Mouse (Mus musculus): Measurements from ENCODE around the gene Gm21992. TPM values are rescaled to one million over a fixed set of nuclear protein-coding genes. Genes with fewer than 3 reads are reported as not detected.
A peak's percentile ranks its signal among the peaks of the same experiment; 100 is the strongest.

Gm21992 gene
- 12.9 and 27.2 TPM in 2 replicates for polyA plus RNA-seq (2014; fragmentation: Nextera tagmentation; extraction: Ambion mirVana)

- Histone ChIP-seq H3K27me3 (ENCODE audit: control insufficient read depth, insufficient read depth, low read length) (no peaks in the 10 kb centered on the region), H3K4me3 (ENCODE audit: low read depth, low read length) (peak within 1 kb of the TSS; percentile 90), H3K36me3 (ENCODE audit: control insufficient read depth, insufficient read depth, low read length) (no peaks in the 10 kb centered on the region), H3K4me2 (peak within 1 kb of the TSS; percentile 84), H3K4me1 (ENCODE audit: control insufficient read depth, insufficient read depth, low read length) (peaks cover 17% of the 10 kb centered on the region), H3K9ac (ENCODE audit: low read length) (peak within 1 kb of the TSS; percentile 86), H3K9me3 (ENCODE audit: control insufficient read depth, low read length) (no peaks in the 10 kb centered on the region), H3K27ac (ENCODE audit: low read depth, low read length) (peak within 1 kb of the TSS; percentile 83)
- DNase-seq (ENCODE audit: low spot score, missing footprints) (peak; percentile 99), ATAC-seq (ENCODE audit: low FRiP score) (peak; percentile 98)
- under 1% methylated on average over 83 of the region's 83 CpGs for WGBS
Observed at GRCm38 (mm10) chr19:4811063-4811908, at the start of gene Gm21992, which contains the start of gene Rbm14. TSS of gene Gm21992 (minus strand) at chr19:4811612. TSS of gene Rbm14 (minus strand) at chr19:4811634.

GRCm38 (mm10) chr19:4859081-4859480 lies 47.7 kb upstream of the Gm21992 start:
- ATAC-seq (ENCODE audit: low FRiP score) (no peak), DNase-seq (ENCODE audit: low spot score, missing footprints) (peak; percentile 78)
- 82% methylated on average over 6 of the region's 6 CpGs for WGBS
- Histone ChIP-seq H3K9me3 (ENCODE audit: control insufficient read depth, low read length) (no peaks in the 10 kb centered on the region), H3K4me3 (ENCODE audit: low read depth, low read length) (no peak overlapping the region), H3K27me3 (ENCODE audit: control insufficient read depth, insufficient read depth, low read length) (no peaks in the 10 kb centered on the region), H3K9ac (ENCODE audit: low read length) (no peak overlapping the region), H3K4me1 (ENCODE audit: control insufficient read depth, insufficient read depth, low read length) (peaks cover 6% of the 10 kb centered on the region; the same call in 1 of the 2 replicates), H3K27ac (ENCODE audit: low read depth, low read length) (no peak overlapping the region), H3K36me3 (ENCODE audit: control insufficient read depth, insufficient read depth, low read length) (peaks cover 2% of the 10 kb centered on the region; the same call in 1 of the 2 replicates), H3K4me2 (no peak overlapping the region)

- WGBS, result 42% methylated on average over 4 of the region's 4 CpGs
- peak overlapping the region; percentile 96 for H3K4me2 ChIP-seq
- H3K27me3 ChIP-seq (ENCODE audit: control insufficient read depth, insufficient read depth, low read length), result no peaks in the 10 kb centered on the region
- H3K36me3 ChIP-seq (ENCODE audit: control insufficient read depth, insufficient read depth, low read length), result peaks cover 2% of the 10 kb centered on the region; the same call in 1 of the 2 replicates
- ATAC-seq (ENCODE audit: low FRiP score) (no peak), DNase-seq (ENCODE audit: low spot score, missing footprints) (no peak)
- H3K4me1 ChIP-seq (ENCODE audit: control insufficient read depth, insufficient read depth, low read length), result peaks cover 6% of the 10 kb centered on the region; the same call in 1 of the 2 replicates
- H3K27ac ChIP-seq (ENCODE audit: low read depth, low read length), result no peak overlapping the region
- no peaks in the 10 kb centered on the region for H3K9me3 ChIP-seq (ENCODE audit: control insufficient read depth, low read length)
- H3K9ac ChIP-seq (ENCODE audit: low read length), result no peak overlapping the region
- H3K4me3 ChIP-seq (ENCODE audit: low read depth, low read length), result peak overlapping the region; percentile 56
Observed at GRCm38 (mm10) chr19:4855951-4856350, 44.5 kb upstream of the Gm21992 start.

- H3K27ac ChIP-seq (ENCODE audit: low read depth, low read length), result peak overlapping the region; percentile 25; the same call in 1 of the 2 replicates
- peak overlapping the region; percentile 56 for H3K4me3 ChIP-seq (ENCODE audit: low read depth, low read length)
- H3K4me1 ChIP-seq (ENCODE audit: control insufficient read depth, insufficient read depth, low read length), result peaks cover 6% of the 10 kb centered on the region; the same call in 1 of the 2 replicates
- H3K4me2 ChIP-seq, result peak overlapping the region; percentile 96
- peak overlapping the region; percentile 75 for H3K9ac ChIP-seq (ENCODE audit: low read length)
- no peaks in the 10 kb centered on the region for H3K36me3 ChIP-seq (ENCODE audit: control insufficient read depth, insufficient read depth, low read length)
- ATAC-seq (ENCODE audit: low FRiP score), result peak; percentile 75; the same call in 1 of the 2 replicates
- WGBS, result under 1% methylated on average over 14 of the region's 14 CpGs
- H3K27me3 ChIP-seq (ENCODE audit: control insufficient read depth, insufficient read depth, low read length), result no peaks in the 10 kb centered on the region
- no peaks in the 10 kb centered on the region for H3K9me3 ChIP-seq (ENCODE audit: control insufficient read depth, low read length)
- no peak for DNase-seq (ENCODE audit: low spot score, missing footprints)
Observed at GRCm38 (mm10) chr19:4855470-4855820, 44.0 kb upstream of the Gm21992 start.

GRCm38 (mm10) chr19:4854552-4855469 lies 43.4 kb upstream of the Gm21992 start, which contains the start of gene Ctsf:
TSS of gene Ctsf (plus strand) at chr19:4855130.
- H3K27ac ChIP-seq (ENCODE audit: low read depth, low read length), result peak within 1 kb of the TSS; percentile 25; the same call in 1 of the 2 replicates
- H3K4me3 ChIP-seq (ENCODE audit: low read depth, low read length), result peak within 1 kb of the TSS; percentile 56
- no peaks in the 10 kb centered on the region for H3K27me3 ChIP-seq (ENCODE audit: control insufficient read depth, insufficient read depth, low read length)
- H3K4me1 ChIP-seq (ENCODE audit: control insufficient read depth, insufficient read depth, low read length), result peaks cover 6% of the 10 kb centered on the region; the same call in 1 of the 2 replicates
- WGBS, result 5% methylated on average over 37 of the region's 45 CpGs
- H3K9me3 ChIP-seq (ENCODE audit: control insufficient read depth, low read length), result no peaks in the 10 kb centered on the region
- peak; percentile 95 for ATAC-seq (ENCODE audit: low FRiP score)
- H3K4me2 ChIP-seq, result peak within 1 kb of the TSS; percentile 96
- H3K36me3 ChIP-seq (ENCODE audit: control insufficient read depth, insufficient read depth, low read length), result no peaks in the 10 kb centered on the region
- peak; percentile 96 for DNase-seq (ENCODE audit: low spot score, missing footprints)
- peak within 1 kb of the TSS; percentile 75 for H3K9ac ChIP-seq (ENCODE audit: low read length)

- H3K27me3 ChIP-seq (ENCODE audit: control insufficient read depth, insufficient read depth, low read length), result no peaks in the 10 kb centered on the region
- WGBS, result 34% methylated on average over 5 of the region's 5 CpGs
- DNase-seq (ENCODE audit: low spot score, missing footprints), result no peak
- H3K4me3 ChIP-seq (ENCODE audit: low read depth, low read length), result no peak overlapping the region
- no peak overlapping the region for H3K4me2 ChIP-seq
- no peak overlapping the region for H3K27ac ChIP-seq (ENCODE audit: low read depth, low read length)
- ATAC-seq (ENCODE audit: low FRiP score), result no peak
- 0 out of 2 replicates have a peak, but pooled peaks cover 1% of the 10 kb centered on the region for H3K4me1 ChIP-seq (ENCODE audit: control insufficient read depth, insufficient read depth, low read length)
- no peak overlapping the region for H3K9ac ChIP-seq (ENCODE audit: low read length)
- no peaks in the 10 kb centered on the region for H3K36me3 ChIP-seq (ENCODE audit: control insufficient read depth, insufficient read depth, low read length)
- H3K9me3 ChIP-seq (ENCODE audit: control insufficient read depth, low read length), result no peaks in the 10 kb centered on the region
Observed at GRCm38 (mm10) chr19:4850281-4850680, 38.9 kb upstream of the Gm21992 start.

- H3K36me3 ChIP-seq (ENCODE audit: control insufficient read depth, insufficient read depth, low read length), result no peaks in the 10 kb centered on the region
- no peaks in the 10 kb centered on the region for H3K9me3 ChIP-seq (ENCODE audit: control insufficient read depth, low read length)
- H3K4me3 ChIP-seq (ENCODE audit: low read depth, low read length), result no peak overlapping the region
- DNase-seq (ENCODE audit: low spot score, missing footprints) (no peak), ATAC-seq (ENCODE audit: low FRiP score) (no peak)
- no peaks in the 10 kb centered on the region for H3K27me3 ChIP-seq (ENCODE audit: control insufficient read depth, insufficient read depth, low read length)
- H3K4me1 ChIP-seq (ENCODE audit: control insufficient read depth, insufficient read depth, low read length), result no peaks in the 10 kb centered on the region
- no peak overlapping the region for H3K9ac ChIP-seq (ENCODE audit: low read length)
- no peak overlapping the region for H3K27ac ChIP-seq (ENCODE audit: low read depth, low read length)
- WGBS, result 54% methylated on average over 4 of the region's 4 CpGs
- no peak overlapping the region for H3K4me2 ChIP-seq
Observed at GRCm38 (mm10) chr19:4849800-4850199, 38.4 kb upstream of the Gm21992 start.

GRCm38 (mm10) chr19:4847490-4847889 lies 36.1 kb upstream of the Gm21992 start:
- H3K4me1 ChIP-seq (ENCODE audit: control insufficient read depth, insufficient read depth, low read length), result no peaks in the 10 kb centered on the region
- ATAC-seq (ENCODE audit: low FRiP score) (no peak), DNase-seq (ENCODE audit: low spot score, missing footprints) (no peak)
- 37% methylated on average over 7 of the region's 7 CpGs for WGBS
- no peaks in the 10 kb centered on the region for H3K36me3 ChIP-seq (ENCODE audit: control insufficient read depth, insufficient read depth, low read length)
- H3K4me3 ChIP-seq (ENCODE audit: low read depth, low read length), result no peak overlapping the region
- no peaks in the 10 kb centered on the region for H3K27me3 ChIP-seq (ENCODE audit: control insufficient read depth, insufficient read depth, low read length)
- H3K9me3 ChIP-seq (ENCODE audit: control insufficient read depth, low read length), result no peaks in the 10 kb centered on the region
- H3K4me2 ChIP-seq, result no peak overlapping the region
- no peak overlapping the region for H3K9ac ChIP-seq (ENCODE audit: low read length)
- H3K27ac ChIP-seq (ENCODE audit: low read depth, low read length), result no peak overlapping the region
